Mouse (Mus musculus): ENCODE results near the gene Ppp1r12b.

GRCm38 (mm10) chr1:134753751-134754630, 201.8 kb downstream of the Ppp1r12b start:
- TF ChIP-seq CTCF (IDR thresholded peaks at IDR 0.05; ENCODE audit: control insufficient read depth, insufficient read depth, low read length) (no peak), POLR2A (IDR thresholded peaks at IDR 0.05; ENCODE audit: borderline replicate concordance, control insufficient read depth, low read depth, low read length) (no peak)

Data from bone marrow, adult 2 months (tissue).